Mouse (Mus musculus) ES-Bruce4 (cell line): ENCODE results near the gene Ttpal.

Experiments used
- CTCF ChIP-seq: IDR thresholded peaks from one replicate; pipeline ENCODE4 v1.8.1; 2011; ENCODE audit warnings: low read depth, low read length
- EP300 ChIP-seq: IDR thresholded peaks from 2 replicates; pipeline ENCODE4 v1.6.1; 2011; ENCODE audit warnings: low read depth, low read length; ENCODE audit not compliant: insufficient read depth
- POLR2A ChIP-seq: IDR thresholded peaks from one replicate; pipeline ENCODE4 v1.8.1; 2011; ENCODE audit warnings: low read length; ENCODE audit not compliant: insufficient read depth

DNA sequence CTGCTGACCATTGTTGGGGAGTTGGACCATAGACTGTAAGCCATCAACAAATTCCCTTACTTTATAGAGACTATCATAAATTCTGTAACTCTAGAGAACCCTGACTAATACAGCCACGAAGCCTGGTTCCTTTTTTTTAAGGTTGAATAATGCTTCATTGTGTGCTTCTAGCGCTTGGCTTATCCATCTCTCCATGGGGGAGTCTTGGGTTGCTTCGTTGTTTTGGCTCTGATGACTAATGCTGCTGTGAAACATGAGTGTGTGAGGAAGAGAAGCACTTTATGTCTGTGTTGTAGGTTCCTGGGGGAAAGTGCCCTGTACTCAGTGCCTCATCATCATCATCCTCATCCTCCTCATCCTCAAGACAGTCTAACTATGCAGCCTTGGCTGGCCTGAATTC, 61.8 kb downstream of the Ttpal start:
- TF ChIP-seq CTCF (no peak), POLR2A (no peak), EP300 (no peak)
